Comparison of ENCODE assay signal across 7 mouse cellular contexts in the genomic region with DNA sequence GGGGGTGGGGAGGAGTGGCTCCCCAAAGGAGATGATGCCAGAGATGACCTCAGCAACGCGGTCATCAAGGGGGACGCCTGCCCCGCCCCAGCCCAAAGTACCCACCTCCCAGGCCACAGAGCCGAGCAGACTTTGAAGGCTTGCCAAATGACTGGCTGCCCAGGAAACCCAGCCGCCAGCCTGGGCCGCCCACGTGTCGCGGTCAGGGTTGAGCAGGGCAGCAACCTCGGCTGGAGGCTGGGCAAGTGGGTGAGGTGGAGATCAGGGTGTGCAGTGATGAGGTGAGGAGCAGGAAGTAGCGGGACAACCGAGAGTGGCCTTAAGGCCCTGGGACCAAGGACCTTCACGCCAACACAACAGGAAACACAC. TPM values are rescaled to one million over a fixed set of nuclear protein-coding genes. Genes with fewer than 3 reads are reported as not detected.
A peak's percentile ranks its signal among the peaks of the same experiment; 100 is the strongest.
DNase-seq lines count a peak whose midpoint lies in the region; ATAC-seq and TF ChIP-seq lines count a peak whose summit lies in the region.

No protein-coding gene starts in this region.

- no peaks in the 10 kb centered on the region for H3K27me3 ChIP-seq in heart, adult 2 months (ENCODE audit: control insufficient read depth, insufficient read depth, low read length)
- H3K27me3 ChIP-seq in kidney, embryonic 14.5 days (ENCODE audit: control insufficient read depth, insufficient read depth, low read length), result no peaks in the 10 kb centered on the region
- H3K27me3 ChIP-seq in stomach, postnatal 0 days (ENCODE audit: control insufficient read depth, insufficient read depth, low read length), result no peaks in the 10 kb centered on the region

- peak overlapping the region; percentile 33 for H3K27ac ChIP-seq in heart, adult 2 months
- no peak overlapping the region for H3K27ac ChIP-seq in kidney, embryonic 14.5 days (ENCODE audit: low read depth, low read length)
- H3K27ac ChIP-seq in stomach, postnatal 0 days (replicated peaks), result peak overlapping the region; percentile 77

- no peak overlapping the region for H3K9ac ChIP-seq in heart, adult 2 months (ENCODE audit: low read depth, low read length)
- H3K9ac ChIP-seq in kidney, embryonic 14.5 days (ENCODE audit: low read depth, low read length), result no peak overlapping the region
- H3K9ac ChIP-seq in stomach, postnatal 0 days (ENCODE audit: low read length), result no peak overlapping the region; the same call in 1 of the 2 replicates

- H3K9me3 ChIP-seq in kidney, embryonic 14.5 days (ENCODE audit: control insufficient read depth, low read length), result no peaks in the 10 kb centered on the region
- no peaks in the 10 kb centered on the region for H3K9me3 ChIP-seq in stomach, postnatal 0 days (ENCODE audit: control insufficient read depth, low read length)

- intact Hi-C loops in heart, adult 2 months (cut with DNase I), result loop anchor here (2.0 kb wide), 1 partner anchor 17 kb away; no protein-coding TSS in a partner anchor

- no peak overlapping the region for H3K4me3 ChIP-seq in heart, adult 2 months
- H3K4me3 ChIP-seq in kidney, embryonic 14.5 days (ENCODE audit: low read length), result no peak overlapping the region
- H3K4me3 ChIP-seq in stomach, postnatal 0 days (ENCODE audit: low read depth, low read length), result no peak overlapping the region

- H3K4me1 ChIP-seq in heart, adult 2 months (ENCODE audit: control insufficient read depth, insufficient read depth, low read length), result peaks cover 19% of the 10 kb centered on the region
- peaks cover 44% of the 10 kb centered on the region for H3K4me1 ChIP-seq in kidney, embryonic 14.5 days (ENCODE audit: control insufficient read depth, insufficient read depth, low read length)
- H3K4me1 ChIP-seq in stomach, postnatal 0 days (replicated peaks; ENCODE audit: control insufficient read depth, insufficient read depth), result peaks cover 15% of the 10 kb centered on the region

- 0 out of 2 replicates have a peak, but pooled peaks cover 2% of the 10 kb centered on the region for H3K79me2 ChIP-seq in heart, adult 2 months (replicated peaks; ENCODE audit: control insufficient read depth, insufficient read depth, low read length)

- WGBS in heart, adult 2 months, result 29% methylated on average over 14 of the region's 14 CpGs
- WGBS in kidney, embryonic 14.5 days, result 52% methylated on average over 14 of the region's 14 CpGs
- WGBS in stomach, postnatal 0 days, result 47% methylated on average over 14 of the region's 14 CpGs

- DNase-seq in thymus, postnatal 14 days, result peak; percentile 36
- DNase-seq in thymus, postnatal 10 days (ENCODE audit: low spot score in 2 of 2), result no peak
- peak; percentile 45 to 69 for DNase-seq in adrenal gland, postnatal 4 days (ENCODE audit: low spot score in 2 of 2)
- DNase-seq in heart, adult 2 months, result peak; percentile 70 to 83
- peak; percentile 78 to 84 for DNase-seq in lung, postnatal 4 days
- peak; percentile 73 for DNase-seq in stomach, postnatal 0 days (ENCODE audit: low spot score)

- no peak for TF ChIP-seq CTCF in heart, adult 2 months (IDR thresholded peaks at IDR 0.05)
- no peak for TF ChIP-seq CTCF in stomach, postnatal 0 days (IDR thresholded peaks at IDR 0.05; ENCODE audit: low read depth)

- 0 out of 2 replicates have a peak, but pooled peaks have one; percentile 13 for TF ChIP-seq EP300 in heart, adult 2 months (IDR thresholded peaks at IDR 0.05; ENCODE audit: insufficient read depth, low read depth, low read length)
- TF ChIP-seq EP300 in stomach, postnatal 0 days (optimal IDR thresholded peaks at IDR 0.05), result no peak

- ATAC-seq in kidney, embryonic 14.5 days (ENCODE audit: low FRiP score, low TSS enrichment), result peak; percentile 34; the same call in 1 of the 2 replicates
- peak; percentile 71 for ATAC-seq in stomach, postnatal 0 days (ENCODE audit: low FRiP score, low TSS enrichment)

- H3K36me3 ChIP-seq in heart, adult 2 months (ENCODE audit: control insufficient read depth, insufficient read depth, low read length), result no peaks in the 10 kb centered on the region
- H3K36me3 ChIP-seq in kidney, embryonic 14.5 days (ENCODE audit: control insufficient read depth, insufficient read depth, low read length), result peaks cover 6% of the 10 kb centered on the region; the same call in 1 of the 2 replicates
- H3K36me3 ChIP-seq in stomach, postnatal 0 days (ENCODE audit: control insufficient read depth, insufficient read depth, low read length), result no peaks in the 10 kb centered on the region

- H3K4me2 ChIP-seq in kidney, embryonic 14.5 days (replicated peaks; ENCODE audit: low read depth, low read length), result no peak overlapping the region
- no peak overlapping the region for H3K4me2 ChIP-seq in stomach, postnatal 0 days (replicated peaks; ENCODE audit: low read depth)

- TF ChIP-seq POLR2A in heart, adult 2 months (IDR thresholded peaks at IDR 0.05; ENCODE audit: insufficient read depth, low read depth, low read length), result no peak

RNA-seq across cellular contexts. Expression of gene Gtf2ird1, which starts 19.1 kb away (rescaled TPM):
- total RNA-seq in adrenal gland, postnatal 4 days (2021), result 100 to 1,000 TPM in 1 of 2 experiments, 10 to 100 TPM in 1; 93.5 to 104 TPM
- 10 to 100 TPM; 23.8 to 26.4 TPM for total RNA-seq in heart, adult 2 months (2021)
- 13.4 and 18.0 TPM in 2 replicates for polyA plus RNA-seq in heart, adult 2 months (2012; rRNA removed)
- 60.9 and 84.8 TPM in 2 replicates for polyA plus RNA-seq in kidney, embryonic 14.5 days (2014; fragmentation: Nextera tagmentation; extraction: Ambion mirVana)
- 42.4 and 47.0 TPM in 2 replicates for polyA plus RNA-seq in stomach, postnatal 0 days (2015; fragmentation: Nextera tagmentation; extraction: Ambion mirVana)

Comparison
In these comparisons a context has a peak if more than half of its experiments do, and no peak if none do; other contexts are left out.
1. DNase-seq: peak in thymus, postnatal 14 days (single experiment), adrenal gland, postnatal 4 days (2 of 2), heart, adult 2 months (2 of 2), lung, postnatal 4 days (2 of 2) and stomach, postnatal 0 days (single experiment); none in thymus, postnatal 10 days (0 of 2).